ENCODE assay signal across 7 mouse cellular contexts in genomic region chr13:111771232-111771631, GRCm38 (mm10). TPM values are rescaled to one million over a fixed set of nuclear protein-coding genes. Genes with fewer than 3 reads are reported as not detected.
DNase-seq lines count a peak whose midpoint lies in the region; ATAC-seq and TF ChIP-seq lines count a peak whose summit lies in the region.

No protein-coding gene starts in this region.

- H3K4me2 ChIP-seq in kidney, postnatal 0 days (ENCODE audit: low read length) = no peak overlapping the region
- H3K4me2 ChIP-seq in lung, embryonic 14.5 days = no peak overlapping the region

- WGBS in kidney, postnatal 0 days = 53% methylated on average over 7 of the region's 7 CpGs
- WGBS in lung, embryonic 14.5 days = 59% methylated on average over 7 of the region's 7 CpGs

- no peaks in the 10 kb centered on the region for H3K27me3 ChIP-seq in kidney, postnatal 0 days (ENCODE audit: insufficient read depth, low read length)
- no peaks in the 10 kb centered on the region for H3K27me3 ChIP-seq in lung, embryonic 14.5 days (ENCODE audit: insufficient read depth, low read length)

- ATAC-seq in kidney, postnatal 0 days (replicated peaks; ENCODE audit: low FRiP score, low read depth) = peak; percentile 17; the same call in 1 of the 2 replicates
- 0 out of 2 replicates have a peak, but pooled peaks have one; percentile 68 for ATAC-seq in lung, embryonic 14.5 days (ENCODE audit: insufficient read depth)

- in situ Hi-C loops in ES-E14 (cut with MboI; ENCODE audit: low sequenced_read_pairs in 2 of 2, unreplicated experiment in 2 of 2) = no loop called here

- peaks cover 21% of the 10 kb centered on the region for H3K36me3 ChIP-seq in ES-E14 (ENCODE audit: control insufficient read depth, insufficient read depth, low read length, poor library complexity, severe bottlenecking)
- peaks cover 60% of the 10 kb centered on the region for H3K36me3 ChIP-seq in kidney, postnatal 0 days (ENCODE audit: insufficient read depth, low read length)
- H3K36me3 ChIP-seq in lung, embryonic 14.5 days (ENCODE audit: insufficient read depth) = peaks cover 98% of the 10 kb centered on the region

- no peaks in the 10 kb centered on the region for H3K4me1 ChIP-seq in ES-E14 (ENCODE audit: control insufficient read depth in 2 of 2, insufficient read depth in 2 of 2, low read length in 2 of 2, poor library complexity in 1 of 2)
- no peaks in the 10 kb centered on the region for H3K4me1 ChIP-seq in kidney, postnatal 0 days (replicated peaks; ENCODE audit: insufficient read depth, low read length)
- no peaks in the 10 kb centered on the region for H3K4me1 ChIP-seq in lung, embryonic 14.5 days (ENCODE audit: insufficient read depth)

- peak; percentile 67 for DNase-seq in CD4-positive helper T cell, adult 2 months (ENCODE audit: low read depth, low spot score)
- DNase-seq in ES-E14 (ENCODE audit: low read depth, low spot score) = no peak
- peak; percentile 55 for DNase-seq in cerebellum, adult 8-10 months
- DNase-seq in frontal cortex, adult 2 months (ENCODE audit: extremely low spot score in 1 of 2, low spot score in 1 of 2) = peak; percentile 19 to 77
- DNase-seq in kidney, postnatal 0 days (ENCODE audit: low spot score) = peak; percentile 84
- DNase-seq in lung, embryonic 14.5 days = peak; percentile 75
- peak; percentile 47 for DNase-seq in retina, embryonic 14.5 days (ENCODE audit: low spot score)

- H3K9me3 ChIP-seq in ES-E14 (ENCODE audit: control insufficient read depth, insufficient read depth, low read depth, low read length) = no peaks in the 10 kb centered on the region
- no peaks in the 10 kb centered on the region for H3K9me3 ChIP-seq in kidney, postnatal 0 days (replicated peaks; ENCODE audit: low read length)
- H3K9me3 ChIP-seq in lung, embryonic 14.5 days (ENCODE audit: low read depth, low read length) = no peaks in the 10 kb centered on the region

- TF ChIP-seq CTCF in kidney, postnatal 0 days (IDR thresholded peaks at IDR 0.05; ENCODE audit: low read depth) = peak; percentile 89
- peak; percentile 85 for TF ChIP-seq CTCF in lung, embryonic 14.5 days (IDR thresholded peaks at IDR 0.05; ENCODE audit: low read depth)

- H3K27ac ChIP-seq in ES-E14 (ENCODE audit: insufficient read depth, low read depth, low read length, poor library complexity, severe bottlenecking) = no peak overlapping the region
- no peak overlapping the region for H3K27ac ChIP-seq in kidney, postnatal 0 days
- no peak overlapping the region for H3K27ac ChIP-seq in lung, embryonic 14.5 days (ENCODE audit: low read depth)

- H3K9ac ChIP-seq in ES-E14 (ENCODE audit: insufficient read depth, low read depth, low read length, poor library complexity, severe bottlenecking) = no peak overlapping the region
- H3K9ac ChIP-seq in kidney, postnatal 0 days (ENCODE audit: low read depth, low read length) = no peak overlapping the region
- H3K9ac ChIP-seq in lung, embryonic 14.5 days = no peak overlapping the region

- no peak overlapping the region for H3K4me3 ChIP-seq in ES-E14 (ENCODE audit: insufficient read depth in 1 of 2, low read depth in 1 of 2, low read length in 2 of 2, poor library complexity in 1 of 2, severe bottlenecking in 1 of 2)
- H3K4me3 ChIP-seq in kidney, postnatal 0 days (replicated peaks; ENCODE audit: low read depth, low read length) = no peak overlapping the region
- H3K4me3 ChIP-seq in lung, embryonic 14.5 days (ENCODE audit: low read depth, low read length) = no peak overlapping the region

TF ChIP-seq in ES-E14, 5 proteins besides CTCF, POLR2A, EP300 and RAD21:
- TF ChIP-seq HCFC1 (IDR thresholded peaks at IDR 0.05; ENCODE audit: borderline replicate concordance, insufficient read depth, low read length) (no peak), ZC3H11A (IDR thresholded peaks at IDR 0.05; ENCODE audit: borderline replicate concordance, low read depth, low read length) (peak; percentile 55; the same call in 1 of the 2 replicates)
TF ChIP-seq in ES-E14: peak in this region for 1.

RNA-seq across cellular contexts. Expression of gene Map3k1, which starts 37.6 kb away (rescaled TPM):
- total RNA-seq in ES-E14 (2012; rRNA removed) = 17.1 and 19.2 TPM in 2 replicates
- 28.7 and 35.3 TPM in 2 replicates for polyA plus RNA-seq in frontal cortex, adult 2 months (2012; rRNA removed)
- 30.3 and 33.1 TPM in 2 replicates for polyA plus RNA-seq in kidney, postnatal 0 days (2015; fragmentation: Nextera tagmentation; extraction: Ambion mirVana)
- 37.2 and 39.8 TPM in 2 replicates for polyA plus RNA-seq in lung, embryonic 14.5 days (2014; fragmentation: Nextera tagmentation; extraction: Ambion mirVana)
